Mouse (Mus musculus) intestine, embryonic 14.5 days (tissue): ENCODE measurements around the gene Cdc7. TPM values are rescaled to one million over a fixed set of nuclear protein-coding genes. Genes with fewer than 3 reads are reported as not detected.

Experiments
- ATAC-seq: fragments of 200-750 bp; cut with Nextera tagmentation; replicated peaks from 2 replicates; pipeline ENCODE4 v1.8.0; 2017; ENCODE audit warnings: low read depth, moderate number of reproducible peaks, moderate TSS enrichment, moderate library complexity; ENCODE audit not compliant: low FRiP score, low TSS enrichment
- DNase-seq: peaks from one replicate; pipeline ENCODE4 v3.0.0-alpha.2; 2018; ENCODE audit warnings: low spot score
- H3K27ac ChIP-seq: fragments of 300-500 bp; sonication (generic); 2 replicates; pipeline ENCODE4 v1.5.1; 2014; ENCODE audit warnings: low read depth, mild to moderate bottlenecking, control low read depth
- H3K27me3 ChIP-seq: fragments of 300-500 bp; sonication (generic); replicated peaks from 2 replicates; pipeline ENCODE4 v1.6.1; 2014; ENCODE audit warnings: low read length, control low read depth; ENCODE audit not compliant: control insufficient read depth, insufficient read depth
- H3K36me3 ChIP-seq: fragments of 300-500 bp; sonication (generic); 2 replicates; pipeline ENCODE4 v1.6.1; 2014; ENCODE audit warnings: low read length, control low read depth; ENCODE audit not compliant: control insufficient read depth, insufficient read depth
- H3K4me1 ChIP-seq: fragments of 300-500 bp; sonication (generic); replicated peaks from 2 replicates; pipeline ENCODE4 v1.6.1; 2014; ENCODE audit warnings: low read length, control low read depth, mixed read lengths; ENCODE audit not compliant: control insufficient read depth, insufficient read depth
- H3K4me2 ChIP-seq: fragments of 300-500 bp; sonication (generic); 2 replicates; pipeline ENCODE4 v1.6.1; 2014; ENCODE audit warnings: low read length
- H3K4me3 ChIP-seq: fragments of 300-500 bp; sonication (generic); 2 replicates; pipeline ENCODE4 v1.5.1; 2014; ENCODE audit warnings: low read depth, low read length, control low read depth, mixed read lengths
- H3K9ac ChIP-seq: fragments of 300-500 bp; sonication (generic); 2 replicates; pipeline ENCODE4 v1.6.1; 2014; ENCODE audit warnings: mild to moderate bottlenecking, low read length
- H3K9me3 ChIP-seq: fragments of 300-500 bp; sonication (generic); 2 replicates; pipeline ENCODE4 v1.6.1; 2016; ENCODE audit warnings: low read length, control low read depth; ENCODE audit not compliant: control insufficient read depth
- WGBS: fragments of 180-500 bp; shearing (Covaris S2); extraction: QIAGEN DNeasy Blood & Tissue Kit; methylation state at CpG from one replicate; pipeline ENCODE4 v1.1.7; 2014; 5-methylcytosine and 5-hydroxymethylcytosine counted together
- polyA plus RNA-seq: library from polyadenylated mRNA; unstranded; fragments of >200 nt; fragmentation: Nextera tagmentation; extraction: Ambion mirVana; gene quantifications from 2 replicates; pipeline ENCODE4 v1.2.1, GENCODE M21; 2014

Gene Cdc7
- polyA plus RNA-seq: 49.8 and 59.8 TPM in 2 replicates

DNA sequence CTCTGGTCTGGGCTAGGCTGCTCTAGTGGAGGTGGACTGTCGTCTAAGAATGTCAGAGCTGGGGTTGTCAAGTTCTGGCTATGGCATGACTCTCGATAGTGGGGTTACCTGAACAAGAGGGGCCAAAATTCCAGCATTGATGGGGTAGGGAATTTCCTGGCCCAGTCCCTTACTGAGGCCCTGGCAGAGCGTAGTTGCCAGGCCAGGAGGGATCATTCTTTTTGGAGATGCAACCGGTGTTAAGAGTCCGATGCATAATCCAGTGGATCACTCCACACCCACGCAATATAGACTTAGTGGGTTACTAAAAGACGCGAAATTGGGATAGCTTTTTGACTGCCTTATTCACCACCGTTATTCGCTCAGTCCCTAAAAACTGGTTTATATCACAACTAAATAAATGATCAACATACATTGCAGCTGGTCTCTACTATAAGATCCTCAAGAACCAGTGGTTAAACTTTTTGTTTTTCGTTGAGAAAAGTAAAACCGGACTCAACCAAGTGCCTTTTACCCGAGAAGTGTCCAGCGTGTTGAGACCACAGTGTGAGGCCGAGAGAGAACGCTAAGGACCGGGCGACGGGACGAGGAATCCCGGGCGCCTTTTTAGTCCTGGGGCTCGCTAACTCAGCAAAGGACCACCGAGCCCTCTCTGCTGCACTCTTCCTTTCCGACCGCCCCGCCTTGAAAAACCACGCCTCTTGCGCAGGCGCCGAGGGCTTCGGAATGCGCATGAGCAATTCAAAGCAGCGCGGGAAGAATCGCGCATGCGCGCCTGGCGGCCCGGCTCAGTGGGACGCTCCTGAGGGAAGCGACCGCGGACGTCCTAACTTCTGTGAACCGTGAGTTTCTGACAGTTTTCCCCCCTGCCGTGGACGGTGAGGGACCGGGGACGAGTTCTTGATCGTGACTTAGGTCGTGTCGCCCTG lies at the start of gene Cdc7:
TSS of gene Cdc7 (plus strand) at position 739 of the 929 bp plus-strand sequence.
- peak within 1 kb of the TSS; percentile 81 for H3K4me3 ChIP-seq
- H3K4me2 ChIP-seq: peak within 1 kb of the TSS; percentile 69
- 6% methylated on average over 54 of the region's 54 CpGs for WGBS
- H3K36me3 ChIP-seq: peaks cover 19% of the 10 kb centered on the region; the same call in 1 of the 2 replicates
- peak within 1 kb of the TSS; percentile 72 for H3K27ac ChIP-seq
- H3K27me3 ChIP-seq: no peaks in the 10 kb centered on the region
- peak; percentile 91 for ATAC-seq
- peak within 1 kb of the TSS; percentile 63 for H3K9ac ChIP-seq
- H3K9me3 ChIP-seq: peaks cover 3% of the 10 kb centered on the region; the same call in 1 of the 2 replicates
- peaks cover 18% of the 10 kb centered on the region for H3K4me1 ChIP-seq
- DNase-seq: peak; percentile 97

DNA sequence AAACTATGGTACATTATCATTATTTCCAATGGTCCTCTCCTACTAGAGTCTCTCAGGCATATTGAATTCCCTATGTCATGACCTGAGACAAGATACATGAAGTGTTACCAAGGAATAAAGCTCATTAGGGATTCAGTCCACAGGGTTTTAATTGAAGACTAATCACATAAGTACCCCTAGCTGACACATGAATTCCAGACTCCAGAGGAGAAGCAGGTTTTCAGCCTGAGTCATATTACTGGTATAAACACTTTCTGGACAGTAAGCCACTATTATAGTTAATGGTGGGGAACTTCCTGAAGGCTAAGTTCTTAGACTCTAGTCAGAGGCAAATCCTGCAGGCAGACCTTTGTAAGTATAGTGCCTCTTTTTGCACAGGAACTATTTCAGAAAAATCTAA lies 44.8 kb upstream of the Cdc7 start:
- Histone ChIP-seq H3K36me3 (no peaks in the 10 kb centered on the region), H3K27ac (no peak overlapping the region), H3K4me1 (no peaks in the 10 kb centered on the region), H3K4me2 (no peak overlapping the region), H3K9ac (no peak overlapping the region), H3K27me3 (no peaks in the 10 kb centered on the region), H3K9me3 (no peaks in the 10 kb centered on the region), H3K4me3 (no peak overlapping the region)
- DNase-seq: no peak
- no peak for ATAC-seq

- ATAC-seq: peak; percentile 96
- H3K4me1 ChIP-seq: no peaks in the 10 kb centered on the region
- peak; percentile 77 for DNase-seq
- H3K36me3 ChIP-seq: no peaks in the 10 kb centered on the region
- peak within 1 kb of the TSS; percentile 33; the same call in 1 of the 2 replicates for H3K27ac ChIP-seq
- H3K9me3 ChIP-seq: no peaks in the 10 kb centered on the region
- H3K4me2 ChIP-seq: peak within 1 kb of the TSS; percentile 76
- no peaks in the 10 kb centered on the region for H3K27me3 ChIP-seq
- WGBS: 1% methylated on average over 59 of the region's 76 CpGs
- peak within 1 kb of the TSS; percentile 52 for H3K4me3 ChIP-seq
- peak within 1 kb of the TSS; percentile 62 for H3K9ac ChIP-seq
These were observed 38.4 kb upstream of the Cdc7 start, which contains the start of gene Hfm1 for GRCm38 (mm10) chr5:106925488-106926368. Gene Hfm1, minus strand, starts transcription at chr5:106926321.

DNA sequence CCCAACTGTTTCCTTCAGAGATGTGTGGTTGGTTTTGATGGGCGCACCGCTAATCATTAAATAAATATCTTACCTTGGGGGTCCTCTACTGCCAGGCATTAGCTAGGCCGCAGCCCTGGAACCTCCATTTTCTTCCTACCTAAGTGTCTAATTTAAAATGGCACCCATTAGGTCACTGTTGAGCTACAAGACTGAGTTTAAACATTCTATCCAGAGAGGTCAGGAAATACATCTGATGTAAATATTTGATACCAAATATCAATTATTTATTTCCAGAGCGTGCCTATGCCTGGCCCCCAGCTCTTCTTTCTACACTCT lies 37.8 kb upstream of the Cdc7 start:
- Histone ChIP-seq H3K9ac (peak overlapping the region; percentile 62), H3K27me3 (no peaks in the 10 kb centered on the region), H3K4me2 (peak overlapping the region; percentile 76), H3K4me1 (no peaks in the 10 kb centered on the region), H3K4me3 (peak overlapping the region; percentile 52), H3K9me3 (no peaks in the 10 kb centered on the region), H3K27ac (peak overlapping the region; percentile 33; the same call in 1 of the 2 replicates), H3K36me3 (no peaks in the 10 kb centered on the region)
- 30% methylated on average over 4 of the region's 4 CpGs for WGBS
- ATAC-seq (peak; percentile 40; the same call in 1 of the 2 replicates), DNase-seq (no peak)

DNA sequence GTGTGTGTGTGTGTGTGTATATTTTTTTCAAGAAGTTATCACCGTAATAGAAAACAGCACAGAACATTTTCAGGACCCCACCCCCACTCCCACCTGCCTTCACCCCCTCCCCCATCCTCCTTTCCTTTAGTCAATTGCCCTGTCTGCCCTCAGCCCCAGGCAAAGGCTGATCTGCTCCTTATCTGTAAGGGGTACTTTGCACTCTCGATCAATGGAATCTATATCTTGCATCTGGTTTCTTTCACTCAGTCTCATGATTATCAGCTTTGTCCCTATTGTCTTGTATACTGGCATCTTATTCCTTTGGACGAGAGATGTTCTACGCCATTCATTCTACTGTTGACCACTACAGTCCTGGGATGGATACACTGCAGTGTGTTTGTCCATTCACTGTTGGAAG lies 36.1 kb upstream of the Cdc7 start:
- no peak overlapping the region for H3K27ac ChIP-seq
- no peak overlapping the region for H3K4me3 ChIP-seq
- DNase-seq (no peak), ATAC-seq (no peak)
- no peaks in the 10 kb centered on the region for H3K27me3 ChIP-seq
- 63% methylated on average over 4 of the region's 4 CpGs for WGBS
- no peak overlapping the region for H3K4me2 ChIP-seq
- H3K9ac ChIP-seq: no peak overlapping the region
- H3K36me3 ChIP-seq: no peaks in the 10 kb centered on the region
- no peaks in the 10 kb centered on the region for H3K4me1 ChIP-seq
- no peaks in the 10 kb centered on the region for H3K9me3 ChIP-seq

DNA sequence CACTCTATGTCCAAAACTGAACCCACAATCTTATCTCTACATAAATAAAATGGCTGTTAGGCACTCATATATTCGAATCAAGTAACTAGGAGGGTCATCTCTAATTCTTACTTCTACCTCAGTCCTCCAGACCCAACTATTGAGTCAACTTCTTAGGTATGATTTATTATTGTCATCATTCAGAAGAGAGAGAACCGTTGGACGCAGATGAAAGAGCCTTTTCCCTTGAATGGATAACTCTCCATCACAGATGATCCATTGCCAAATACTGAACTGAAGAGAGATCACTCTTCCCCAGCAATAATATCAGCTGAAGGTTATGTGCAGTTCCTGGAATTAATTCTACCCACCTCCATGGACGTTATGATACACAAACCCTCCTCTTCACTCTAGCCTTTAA lies 17.8 kb upstream of the Cdc7 start:
- H3K9me3 ChIP-seq: no peaks in the 10 kb centered on the region
- ATAC-seq: no peak
- H3K9ac ChIP-seq: no peak overlapping the region
- WGBS: 65% methylated on average over 4 of the region's 4 CpGs
- no peak overlapping the region for H3K4me2 ChIP-seq
- H3K4me1 ChIP-seq: no peaks in the 10 kb centered on the region
- H3K27ac ChIP-seq: no peak overlapping the region
- no peaks in the 10 kb centered on the region for H3K27me3 ChIP-seq
- no peaks in the 10 kb centered on the region for H3K36me3 ChIP-seq
- DNase-seq: no peak
- H3K4me3 ChIP-seq: no peak overlapping the region

- H3K4me3 ChIP-seq: no peak overlapping the region
- ATAC-seq (no peak), DNase-seq (no peak)
- H3K27ac ChIP-seq: no peak overlapping the region
- H3K4me1 ChIP-seq: no peaks in the 10 kb centered on the region
- H3K36me3 ChIP-seq: no peaks in the 10 kb centered on the region
- no peak overlapping the region for H3K4me2 ChIP-seq
- WGBS: 81% methylated on average over 6 of the region's 6 CpGs
- no peak overlapping the region for H3K9ac ChIP-seq
- no peaks in the 10 kb centered on the region for H3K27me3 ChIP-seq
- H3K9me3 ChIP-seq: peaks cover 1% of the 10 kb centered on the region; the same call in 1 of the 2 replicates
These were observed 15.4 kb upstream of the Cdc7 start for GRCm38 (mm10) chr5:106948683-106949082.

GRCm38 (mm10) chr5:106956467-106956866 lies 7.7 kb upstream of the Cdc7 start:
- Histone ChIP-seq H3K27me3 (no peaks in the 10 kb centered on the region), H3K9ac (no peak overlapping the region), H3K36me3 (no peaks in the 10 kb centered on the region), H3K9me3 (peaks cover 12% of the 10 kb centered on the region), H3K4me2 (no peak overlapping the region), H3K4me3 (no peak overlapping the region), H3K4me1 (peaks cover 14% of the 10 kb centered on the region), H3K27ac (peak overlapping the region; percentile 64; the same call in 1 of the 2 replicates)
- WGBS: 19% methylated on average over 3 of the region's 3 CpGs
- ATAC-seq (peak; percentile 80), DNase-seq (peak; percentile 65)
